Mouse (Mus musculus) hindbrain, embryonic 13.5 days (tissue): ENCODE data around the gene Gyg. TPM values are rescaled to one million over a fixed set of nuclear protein-coding genes. Genes with fewer than 3 reads are reported as not detected.

ENCODE experiments used
- polyA plus RNA-seq: library from polyadenylated mRNA; unstranded; fragments of >200 nt; fragmentation: Nextera tagmentation; extraction: Ambion mirVana; gene quantifications from 2 replicates; pipeline ENCODE4 v1.2.1, GENCODE M21; 2015

Gene Gyg
- polyA plus RNA-seq, 1 experiment from 2014 or later, result 34.8 TPM

Other genes with a start within 250 kb of the Gyg start
- 11.9 and 12.1 TPM in 2 replicates for gene Cp, start 198.3 kb downstream of the Gyg start, polyA plus RNA-seq
- gene Hps3, start 120.0 kb downstream of the Gyg start, polyA plus RNA-seq, result 13.3 and 13.8 TPM in 2 replicates
- 20.1 and 21.6 TPM in 2 replicates for gene Hltf, start 97.5 kb downstream of the Gyg start, polyA plus RNA-seq
- 0.18 and 0.45 TPM in 2 replicates for gene Cpa3, start 86.9 kb upstream of the Gyg start, polyA plus RNA-seq
- 0.12 and 0.18 TPM in 2 replicates for gene Cpb1, start 120.4 kb upstream of the Gyg start, polyA plus RNA-seq
- 0.26 and 0.27 TPM in 2 replicates for gene Agtr1b, start 211.9 kb upstream of the Gyg start, polyA plus RNA-seq